Mouse (Mus musculus) liver (tissue): ENCODE data around the gene Exoc3l.
A peak's percentile ranks its signal among the peaks of the same experiment; 100 is the strongest.
"Not testable (repeated sequence)": the region's sequence is repeated elsewhere in the genome, so short reads cannot be mapped to it uniquely, and the experiment has no call there.

Experiments used
- DNase-seq: peaks from one replicate; pipeline ENCODE4 v3.0.0-alpha.2; 2020; ENCODE audit warnings: mixed read lengths

Gene Exoc3l

DNA sequence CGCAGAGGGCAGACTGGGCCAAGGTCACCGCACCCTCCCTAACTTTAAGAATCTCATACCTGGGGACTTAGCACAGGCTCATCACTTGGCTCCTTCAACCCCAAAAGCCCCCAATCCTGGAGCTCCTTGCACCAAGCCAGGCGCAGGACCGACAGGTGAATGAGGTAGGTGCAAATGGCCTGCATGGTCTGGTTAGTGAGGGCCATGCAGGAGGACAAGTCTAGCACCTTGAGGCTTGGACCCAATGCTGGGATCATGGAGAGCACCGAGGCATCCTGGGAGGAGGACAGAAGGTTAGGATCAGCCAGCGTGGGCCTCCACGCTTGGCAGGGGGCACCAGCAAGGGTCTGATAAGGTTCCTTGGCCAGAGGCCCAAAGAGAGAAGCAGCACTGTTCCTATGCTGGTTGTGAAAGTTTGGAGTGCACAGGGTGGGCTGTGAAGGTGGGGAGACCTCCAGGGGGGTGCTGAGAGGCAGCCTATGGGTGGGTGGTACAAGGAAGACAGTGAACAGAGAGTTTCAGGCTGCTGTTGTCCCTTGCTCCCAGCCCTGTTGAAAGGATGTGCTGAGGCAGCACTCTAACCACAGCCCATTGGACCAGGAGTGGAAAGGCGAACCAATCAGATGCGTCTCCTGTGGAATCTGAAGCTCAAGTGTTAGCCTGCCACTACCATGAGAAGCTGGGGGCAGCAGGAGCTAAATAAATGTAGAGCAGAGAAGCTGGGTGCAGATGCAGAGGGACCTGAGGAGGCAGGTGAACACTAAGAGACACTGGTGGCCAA lies 17.9 kb upstream of the Exoc3l start:
- DNase-seq, result peak; percentile 49

DNA sequence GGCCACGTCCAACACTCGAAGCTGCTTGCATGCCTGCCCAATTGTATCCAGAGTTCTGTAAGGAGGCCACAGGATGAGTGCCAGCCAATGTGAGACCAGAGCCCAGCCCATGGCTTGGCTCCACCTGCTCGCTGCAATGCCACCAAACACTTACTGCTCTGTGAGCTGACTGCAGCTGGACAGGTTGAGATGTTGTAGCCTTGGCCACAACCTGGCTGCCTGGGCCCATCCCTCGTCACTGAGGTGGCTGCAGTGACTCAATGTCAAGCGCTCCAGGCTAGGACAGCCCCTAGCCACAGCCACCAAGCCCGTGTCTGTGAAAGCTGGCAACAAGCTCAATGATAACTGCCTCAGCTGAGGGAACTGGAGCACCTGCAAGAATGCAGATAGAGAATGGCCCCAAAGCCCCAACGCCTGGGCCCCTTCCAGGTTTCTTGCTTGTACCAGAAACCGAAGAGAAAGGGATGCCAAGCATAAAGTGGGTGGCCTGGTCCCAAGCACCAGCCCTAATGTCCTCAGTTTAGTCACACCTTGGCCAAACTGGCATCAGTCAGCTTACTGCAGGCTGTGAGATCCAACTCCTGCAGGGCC lies 17.1 kb upstream of the Exoc3l start:
- peak; percentile 63 for DNase-seq

DNA sequence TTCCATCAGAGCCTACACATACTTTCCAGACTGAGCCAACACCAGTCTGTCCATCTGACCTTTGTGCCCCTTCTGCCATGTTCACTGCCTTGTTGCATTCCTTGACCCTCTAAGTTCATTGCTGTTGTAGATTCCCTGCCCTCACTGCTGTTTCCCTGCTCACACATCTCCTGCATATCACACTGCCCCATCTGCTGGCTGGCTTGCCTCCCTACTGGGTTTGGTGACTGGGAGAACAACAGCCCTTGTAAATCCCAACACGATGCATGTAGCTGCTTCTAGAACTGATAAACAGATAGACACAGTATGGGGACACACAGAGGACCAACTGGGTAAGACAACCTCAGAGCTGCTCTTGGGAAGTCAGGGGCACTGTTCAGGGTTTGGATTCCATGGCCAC lies 15.8 kb upstream of the Exoc3l start:
- peak; percentile 59 for DNase-seq

DNA sequence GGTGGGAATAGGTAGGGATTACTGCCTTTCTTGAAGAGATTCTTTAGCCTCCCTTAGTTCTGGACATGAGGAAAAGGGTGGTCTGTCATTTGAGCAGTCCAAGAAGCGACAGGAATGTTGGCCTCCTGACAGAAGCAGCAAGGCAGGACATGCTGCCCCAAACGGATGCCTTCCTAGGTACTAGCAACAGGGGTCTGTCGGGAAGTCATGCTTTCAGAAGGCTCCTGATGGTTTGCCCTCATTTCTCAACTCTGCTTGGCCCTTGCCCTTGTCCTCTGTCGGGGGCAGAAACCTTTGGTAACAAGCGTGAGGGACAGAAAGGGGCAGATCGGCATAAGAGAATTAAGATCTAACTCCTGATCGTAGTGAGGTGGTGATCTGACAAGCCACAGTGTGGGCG lies 14.2 kb upstream of the Exoc3l start:
- no peak for DNase-seq

DNA sequence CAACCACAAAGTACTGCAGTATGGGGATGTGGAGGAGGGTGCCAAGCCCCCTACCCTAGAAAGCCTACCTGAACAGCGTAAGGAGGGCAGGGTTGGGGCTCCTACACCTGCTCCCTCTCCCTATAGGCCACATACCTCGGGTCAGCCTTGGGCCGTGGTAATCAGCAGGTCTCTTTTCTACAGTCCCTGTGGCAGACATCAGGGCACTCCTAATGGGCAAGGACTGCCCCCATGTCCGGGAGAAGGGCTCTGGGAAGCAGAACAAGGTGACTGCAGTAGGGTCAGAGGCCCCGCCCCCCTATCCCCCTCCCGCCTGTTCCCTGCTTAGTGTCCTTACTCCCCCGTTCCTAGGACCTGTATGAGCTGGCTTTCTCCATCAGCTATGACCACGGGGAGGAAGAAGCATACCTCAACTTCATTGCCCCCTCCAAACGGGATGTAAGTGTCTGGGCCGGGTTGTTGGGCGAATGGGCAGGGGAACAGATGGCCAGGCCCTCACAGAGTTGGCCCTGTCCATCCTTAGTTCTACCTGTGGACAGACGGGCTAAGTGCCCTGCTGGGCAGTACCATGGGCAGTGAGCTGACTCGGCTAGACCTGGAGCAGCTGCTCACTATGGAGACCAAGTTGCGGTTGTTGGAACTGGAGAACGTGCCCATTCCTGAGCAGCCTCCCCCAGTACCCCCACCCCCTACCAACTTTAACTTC lies 13.4 kb upstream of the Exoc3l start:
- DNase-seq, result no peak

DNA sequence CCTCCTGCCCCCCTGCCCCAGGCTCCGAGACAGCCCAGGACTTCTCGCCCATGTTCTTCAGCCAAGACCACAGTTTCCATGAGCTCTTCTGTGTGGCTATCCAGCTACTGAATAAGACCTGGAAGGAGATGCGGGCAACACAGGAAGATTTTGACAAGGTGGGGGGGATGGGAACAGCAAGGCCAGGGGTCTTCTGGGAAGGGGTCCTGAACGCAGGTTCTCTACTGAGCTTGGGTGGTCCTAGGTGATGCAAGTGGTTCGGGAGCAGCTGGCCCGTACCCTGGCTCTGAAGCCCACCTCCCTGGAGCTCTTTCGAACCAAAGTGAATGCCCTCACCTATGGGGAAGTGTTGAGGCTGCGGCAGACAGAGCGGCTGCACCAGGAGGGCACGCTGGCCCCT lies 12.5 kb upstream of the Exoc3l start:
- no peak for DNase-seq

DNA sequence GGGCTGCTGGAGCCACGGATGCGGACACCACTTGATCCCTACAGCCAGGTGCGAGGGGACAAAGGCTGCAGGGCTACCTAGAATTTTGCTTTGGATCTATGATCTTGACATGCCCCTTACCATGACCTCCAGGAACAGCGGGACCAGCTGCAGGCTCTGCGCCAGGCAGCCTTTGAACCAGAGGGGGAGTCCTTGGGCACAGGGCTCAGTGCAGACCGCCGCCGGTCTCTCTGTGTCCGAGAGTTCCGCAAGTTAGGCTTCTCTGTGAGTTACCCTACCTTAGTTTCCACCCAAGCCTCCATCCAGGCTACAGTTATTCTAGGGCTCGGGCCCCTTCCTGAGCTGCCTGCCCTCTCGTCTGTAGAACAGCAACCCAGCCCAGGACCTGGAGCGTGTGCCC lies 11.8 kb upstream of the Exoc3l start:
- no peak for DNase-seq

DNA sequence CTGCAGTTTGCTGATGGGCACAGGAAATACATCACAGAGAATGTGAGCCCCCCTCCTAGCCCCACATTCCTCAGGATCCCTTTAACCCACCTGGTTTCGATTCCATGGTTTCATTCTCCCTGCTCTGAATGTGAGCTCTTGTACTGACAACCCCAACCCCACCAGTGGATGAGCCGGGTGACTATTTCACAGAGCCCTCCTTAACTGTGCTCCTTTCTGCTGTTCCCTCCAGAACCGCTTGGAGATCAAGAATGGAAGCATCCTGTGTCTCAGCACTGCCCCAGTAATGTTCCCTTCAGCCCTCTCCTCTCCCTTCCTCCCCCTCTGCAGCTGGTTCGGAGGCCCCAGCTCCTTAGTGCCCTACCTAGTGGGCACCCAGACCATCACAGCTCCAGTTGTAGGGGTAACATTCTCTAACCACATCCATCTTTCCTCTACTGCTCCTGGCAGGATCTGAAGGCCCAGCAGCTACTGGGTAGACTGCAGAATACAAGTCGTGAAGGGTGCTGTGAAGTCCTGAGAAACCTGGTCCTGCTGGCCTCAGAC lies 10.3 kb upstream of the Exoc3l start:
- DNase-seq, result no peak

DNA sequence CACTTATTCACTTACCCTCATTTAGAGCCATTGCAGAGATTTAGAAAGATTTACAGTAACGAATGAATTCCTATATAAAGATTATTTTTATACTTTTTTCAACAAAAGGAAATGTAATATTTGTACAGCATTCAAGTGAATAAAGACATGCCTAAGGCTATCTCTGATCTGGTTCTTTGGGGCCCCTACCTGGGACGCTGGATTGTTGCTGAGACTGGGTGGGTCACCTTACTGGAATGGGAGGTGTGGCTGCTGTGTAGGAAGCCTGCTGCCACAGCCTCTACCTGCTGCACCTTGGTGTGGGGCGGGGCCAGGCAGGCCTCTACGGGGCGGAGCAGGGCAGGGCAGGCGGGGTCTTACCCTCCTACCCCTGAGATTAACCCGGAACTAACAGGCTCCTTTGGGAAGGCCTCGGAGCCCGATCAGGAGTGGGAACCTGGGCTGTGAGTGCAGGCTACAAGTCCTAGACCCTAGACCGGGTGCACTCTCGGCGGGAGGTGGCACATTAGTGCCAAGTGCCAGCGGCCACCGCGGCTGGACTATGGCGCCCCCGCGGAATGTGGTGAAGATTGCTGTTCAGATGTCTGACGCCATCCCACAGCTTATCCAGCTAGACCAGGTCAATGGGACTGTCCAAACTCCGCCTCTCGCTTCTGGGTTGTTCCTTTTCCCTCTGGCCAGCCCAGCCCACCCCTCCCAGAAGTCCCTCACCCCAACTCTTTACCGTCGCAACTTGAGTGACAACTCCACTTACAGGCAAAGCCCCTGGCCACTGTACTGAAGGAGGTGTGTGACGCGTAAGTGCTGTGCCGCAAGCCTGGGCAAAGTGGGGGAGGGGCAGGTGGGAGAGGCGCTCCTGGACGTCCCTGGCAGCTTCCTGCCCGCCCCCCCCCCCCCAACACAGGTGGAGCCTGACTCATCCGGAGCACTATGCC lies 9.6 kb upstream of the Exoc3l start, which contains the start of gene Elmo3:
TSS of gene Elmo3 (plus strand) at position 391 of the 935 bp plus-strand sequence.
- DNase-seq, result peak; percentile 81

DNA sequence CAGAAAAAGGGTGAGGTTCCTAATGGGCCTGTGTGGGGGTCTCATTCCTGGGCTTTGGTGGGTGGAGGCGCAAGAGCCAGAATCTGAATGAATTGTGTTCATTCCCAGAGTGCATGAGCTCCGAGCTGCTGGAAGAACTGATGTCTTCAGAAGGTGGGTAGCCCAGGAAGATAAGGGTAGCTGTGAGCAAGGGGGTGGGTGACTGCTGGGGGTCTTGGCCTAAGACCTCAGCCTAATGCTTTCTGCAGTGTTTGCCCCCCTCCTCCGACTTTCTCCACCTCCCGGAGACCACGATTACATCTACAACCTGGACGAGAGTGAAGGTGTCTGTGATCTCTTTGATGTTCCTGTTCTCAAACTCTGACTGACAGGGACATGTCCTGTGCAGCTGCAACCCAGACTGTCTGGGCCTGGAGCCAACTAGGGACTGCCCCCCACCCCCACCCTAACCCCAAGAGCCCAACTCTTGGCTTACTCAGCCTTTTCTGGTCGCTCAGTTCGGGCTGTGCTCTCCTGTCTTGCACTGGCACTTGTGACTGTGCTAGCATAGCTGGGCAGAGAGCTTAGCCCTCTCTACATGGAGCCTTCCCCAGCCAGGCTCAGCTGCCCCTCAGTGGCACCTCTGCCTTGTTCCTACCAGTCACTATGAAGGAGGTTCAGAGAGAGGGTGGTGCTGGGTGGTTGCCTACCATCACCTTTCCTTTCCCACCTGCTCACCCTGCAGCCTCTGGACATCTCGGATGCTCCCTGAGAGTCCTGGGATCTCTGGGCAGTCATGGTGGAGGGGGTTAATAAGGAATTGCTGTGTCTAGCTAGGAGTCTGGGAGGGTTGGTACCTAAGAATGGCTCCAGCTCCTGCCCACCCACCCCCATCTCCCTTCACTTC lies 8.7 kb upstream of the Exoc3l start:
- DNase-seq, result peak; percentile 56

DNA sequence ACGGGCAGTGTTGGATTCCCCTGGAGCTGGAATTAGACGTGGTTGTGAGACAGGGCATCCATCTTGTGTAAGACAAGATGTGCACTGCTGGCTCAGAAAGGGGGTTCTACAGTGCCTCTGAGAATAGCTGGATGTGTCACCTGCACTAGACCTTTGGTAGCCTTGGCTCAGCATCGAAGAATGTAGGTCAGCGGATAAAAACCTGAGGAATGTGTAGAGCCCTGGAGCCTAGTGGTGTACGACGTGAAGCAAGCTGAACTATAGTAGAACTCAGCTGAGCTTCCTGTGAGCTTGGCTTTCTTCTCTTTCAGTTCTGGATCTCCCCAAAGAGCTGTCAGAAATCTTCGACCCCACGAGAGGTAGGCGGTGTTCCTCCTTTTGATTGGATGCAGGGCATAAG lies 8.0 kb upstream of the Exoc3l start:
- DNase-seq, result no peak

DNA sequence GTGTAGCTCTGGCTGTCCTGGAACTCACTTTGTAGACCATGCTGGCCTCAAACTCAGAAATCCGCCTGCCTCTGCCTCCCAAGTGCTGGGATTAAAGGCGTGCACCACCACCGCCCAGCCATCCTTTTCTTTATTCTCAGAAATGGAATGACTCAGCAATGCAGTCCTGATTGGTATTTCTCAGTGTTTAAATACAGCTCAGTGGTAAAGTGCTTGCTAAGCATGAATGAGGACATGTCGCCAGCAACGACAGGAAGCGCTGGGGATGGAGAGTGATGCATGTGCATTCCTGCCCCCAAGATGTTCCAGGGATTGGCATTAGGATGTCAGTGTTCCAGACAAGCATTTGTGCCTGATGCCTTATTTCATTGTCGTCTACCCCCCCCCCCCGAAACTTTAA lies 7.5 kb upstream of the Exoc3l start:
- DNase-seq, result no peak

DNA sequence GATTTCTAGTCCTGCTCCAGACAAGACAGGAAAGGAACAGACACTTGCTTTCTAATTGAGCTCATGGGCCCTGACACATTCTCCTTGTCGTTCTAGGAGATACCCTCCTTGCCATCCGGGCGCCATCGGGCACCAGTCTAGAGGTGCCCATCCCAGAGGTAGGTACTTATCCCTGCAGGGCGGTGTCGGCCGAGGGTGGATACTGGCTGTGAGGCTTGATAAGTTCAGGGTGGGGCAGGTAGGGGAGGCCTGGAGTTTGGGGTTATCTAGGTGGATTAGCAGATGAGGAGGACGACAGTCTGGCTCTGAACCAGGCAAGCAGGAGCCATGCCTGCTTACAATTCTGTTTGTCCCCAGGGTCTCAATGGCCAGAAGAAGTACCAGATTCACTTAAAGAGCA lies 4.1 kb upstream of the Exoc3l start:
- peak; percentile 95 for DNase-seq

DNA sequence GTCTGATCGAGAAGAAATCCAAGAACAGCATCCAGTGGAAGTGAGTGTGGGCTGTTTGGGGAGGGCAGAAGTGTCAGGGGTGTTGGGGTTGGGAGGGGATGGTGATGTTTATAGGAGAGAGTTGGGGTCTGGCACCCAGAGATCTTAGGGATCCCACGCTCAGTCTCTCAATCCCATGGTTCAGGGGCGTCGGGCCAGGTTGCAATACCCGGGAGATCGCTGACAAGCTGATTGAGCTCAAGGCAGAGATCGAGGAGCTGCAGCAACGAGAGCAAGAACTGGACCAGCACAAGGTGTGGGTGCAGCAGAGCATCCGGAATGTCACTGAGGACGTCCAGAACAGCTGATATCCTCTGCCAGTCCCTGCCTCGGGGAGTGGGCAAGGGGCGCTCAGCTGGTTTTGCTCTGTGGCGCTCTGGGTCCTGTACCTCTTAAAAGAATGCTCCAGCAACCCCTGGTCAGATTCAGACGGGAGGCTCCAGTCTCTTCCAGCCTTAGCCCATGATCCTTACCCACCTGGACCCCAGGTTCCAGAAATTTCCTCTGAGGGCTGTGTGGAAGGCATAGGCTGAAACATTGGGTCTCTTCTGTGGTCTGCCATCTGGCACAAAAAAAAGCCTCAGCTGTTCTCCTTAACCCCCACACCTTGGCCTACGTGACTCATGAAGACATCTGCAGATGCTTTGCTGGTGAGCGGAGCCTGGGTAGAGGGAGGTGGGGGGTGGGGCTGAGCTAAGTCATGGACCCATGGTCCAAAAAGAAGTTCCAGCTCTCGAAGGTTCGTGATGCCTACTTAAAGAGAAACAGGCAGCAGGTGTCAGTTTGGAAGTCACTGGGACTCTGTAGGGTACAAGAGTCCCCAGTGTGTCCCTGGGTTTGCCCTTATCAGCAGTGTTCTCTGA lies 2.7 kb upstream of the Exoc3l start:
- DNase-seq, result peak; percentile 68

DNA sequence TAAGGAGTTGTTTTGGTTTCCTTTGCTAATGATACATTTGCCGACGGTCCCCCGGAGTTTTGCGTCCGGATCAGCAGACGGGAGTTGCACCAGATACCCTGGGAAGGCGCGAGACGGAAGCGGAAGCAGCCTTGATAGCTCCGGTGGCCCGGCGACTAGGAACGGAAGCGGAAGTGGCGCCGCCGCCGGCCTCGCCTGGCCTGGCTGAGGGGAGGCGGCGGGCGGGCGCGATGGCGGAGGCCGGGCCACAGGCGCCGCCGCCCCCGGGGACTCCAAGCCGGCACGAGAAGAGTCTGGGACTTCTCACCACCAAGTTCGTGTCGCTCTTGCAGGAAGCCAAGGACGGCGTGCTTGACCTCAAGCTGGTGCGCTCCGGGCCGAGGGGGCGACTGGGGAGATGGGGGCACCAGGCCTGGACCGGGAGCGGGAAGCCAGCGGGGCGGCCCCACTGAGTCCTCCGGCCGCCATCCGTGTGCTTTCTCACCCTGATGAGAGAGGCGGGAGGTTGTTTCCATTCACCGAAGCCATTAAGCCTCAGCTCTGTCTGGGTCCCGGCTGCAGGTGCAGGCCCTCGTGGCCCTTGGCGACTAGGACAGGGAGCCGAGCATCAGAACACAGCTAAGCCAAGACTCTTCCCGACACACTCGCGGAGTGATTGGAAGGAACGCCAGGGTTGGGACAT lies 1.8 kb upstream of the Exoc3l start, which contains the start of gene E2f4:
TSS of gene E2f4 (plus strand) at position 153 of the 682 bp plus-strand sequence.
- DNase-seq, result peak; percentile 95

DNA sequence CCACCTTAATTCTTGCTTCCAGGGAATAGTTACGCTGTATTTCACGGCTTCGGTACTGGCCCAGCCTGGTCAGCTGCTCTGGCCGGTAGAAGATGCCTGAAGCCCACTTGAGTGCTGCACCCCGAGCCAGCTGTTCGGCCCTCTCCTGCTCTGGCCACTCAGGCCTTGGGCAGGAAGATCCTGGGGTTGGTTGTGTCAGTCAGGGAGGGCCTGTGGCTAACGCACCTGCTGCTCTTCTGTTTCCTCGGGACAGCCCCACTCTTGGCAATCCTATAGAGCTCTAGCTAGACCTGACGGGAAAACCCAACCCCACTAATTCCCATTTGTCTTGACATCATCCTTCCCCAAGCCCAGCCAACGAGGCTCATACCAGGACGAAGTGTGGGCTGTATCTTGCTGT lies 645 bp downstream of the Exoc3l start:
- DNase-seq, result no peak

DNA sequence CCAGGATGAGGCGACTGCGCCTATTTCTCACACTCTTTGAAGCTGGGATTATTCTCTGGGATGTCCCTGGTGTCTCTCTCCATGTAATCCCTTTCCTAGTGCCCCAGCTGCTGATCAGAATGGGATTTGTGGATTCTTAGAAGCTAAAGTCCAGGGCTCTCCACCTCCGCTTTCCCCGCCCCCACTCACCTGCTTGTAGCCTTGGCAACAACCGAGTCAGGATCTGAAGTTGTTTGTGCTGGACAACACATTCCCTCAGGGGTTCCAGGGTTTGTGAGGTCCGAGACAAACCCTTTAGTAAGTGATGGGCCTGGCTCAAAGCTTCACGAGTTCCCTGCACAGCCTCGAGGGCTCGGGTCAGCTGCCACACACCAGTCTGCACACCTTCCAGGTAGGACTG lies 1.1 kb downstream of the Exoc3l start:
- DNase-seq, result no peak

DNA sequence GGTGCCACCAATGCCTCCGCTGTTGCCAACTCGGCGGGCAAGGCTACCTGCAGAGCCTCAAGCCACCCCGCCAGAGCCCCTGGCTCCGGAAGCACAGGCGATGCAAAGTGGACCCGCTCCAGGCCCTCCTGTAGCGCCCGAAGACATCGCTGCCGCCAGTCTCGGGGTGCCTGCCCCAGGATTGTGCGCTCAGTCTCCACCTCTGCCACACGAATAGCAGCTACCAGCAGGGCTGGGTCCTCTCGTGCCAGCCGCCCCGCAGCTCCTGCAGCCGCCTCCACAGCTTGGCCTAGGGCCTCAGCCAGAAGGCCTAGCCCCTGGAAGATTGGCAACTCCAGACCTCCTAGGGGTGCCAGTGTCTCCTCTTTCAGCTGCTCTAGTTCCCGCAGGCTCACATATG lies 2.5 kb downstream of the Exoc3l start:
- DNase-seq, result no peak

DNA sequence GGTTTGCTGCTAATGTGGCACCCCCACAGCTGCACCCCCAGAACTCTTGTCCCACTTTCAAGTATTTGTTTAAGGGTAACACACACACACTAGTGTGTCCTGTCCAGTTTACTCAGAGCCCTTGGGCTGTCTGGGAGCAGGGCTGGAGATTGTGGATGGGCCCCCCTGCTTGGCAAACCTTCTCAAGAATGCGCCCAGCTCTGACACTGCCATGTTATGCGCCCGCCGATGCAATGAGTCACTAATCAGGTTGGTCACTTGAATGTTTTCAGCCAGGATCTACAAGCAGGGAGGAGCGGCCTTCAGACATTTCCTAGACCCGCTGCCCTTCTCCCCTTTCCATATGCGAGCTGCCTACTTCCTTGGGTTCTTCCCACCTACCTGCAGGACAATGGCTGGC lies 3.4 kb downstream of the Exoc3l start:
- no peak for DNase-seq

DNA sequence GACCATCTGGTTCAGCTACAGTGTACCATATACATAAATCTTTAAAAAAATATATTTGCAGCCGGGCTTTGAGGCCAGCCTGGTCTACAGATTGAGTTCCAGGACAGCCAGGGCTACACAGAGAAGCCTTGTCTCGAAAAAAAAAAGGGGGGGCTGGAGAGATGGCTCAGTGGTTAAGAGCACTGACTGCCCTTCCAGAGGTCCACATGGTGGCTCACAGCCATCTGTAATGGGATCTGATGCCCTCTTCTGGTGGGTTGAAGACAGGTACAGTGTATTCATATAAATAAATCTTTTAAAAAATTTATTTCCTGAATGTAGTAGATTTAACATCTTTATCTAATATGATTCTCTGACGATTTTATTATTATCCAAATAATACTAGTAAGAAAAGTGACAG lies 4.1 kb downstream of the Exoc3l start:
- not testable (repeated sequence) for DNase-seq
